Mouse (Mus musculus) neural tube, embryonic 15.5 days (tissue): ENCODE results near the gene Dll3. TPM values are rescaled to one million over a fixed set of nuclear protein-coding genes. Genes with fewer than 3 reads are reported as not detected.

ENCODE experiments used
- ATAC-seq: fragments of 200-750 bp; cut with Nextera tagmentation; 2 replicates; pipeline ENCODE4 v1.8.0; 2017; ENCODE audit warnings: mild to moderate bottlenecking, moderate TSS enrichment, moderate library complexity; ENCODE audit not compliant: low FRiP score
- H3K27ac ChIP-seq: fragments of 300-500 bp; sonication (generic); replicated peaks from 2 replicates; pipeline ENCODE4 v1.5.1; 2015; ENCODE audit warnings: mild to moderate bottlenecking, inconsistent platforms
- H3K27me3 ChIP-seq: fragments of 300-500 bp; sonication (generic); replicated peaks from 2 replicates; pipeline ENCODE4 v1.6.1; 2015; ENCODE audit warnings: inconsistent platforms
- H3K36me3 ChIP-seq: fragments of 300-500 bp; sonication (generic); 2 replicates; pipeline ENCODE4 v1.6.1; 2015; ENCODE audit warnings: inconsistent platforms
- H3K4me1 ChIP-seq: fragments of 300-500 bp; sonication (generic); 2 replicates; pipeline ENCODE4 v1.6.1; 2015; ENCODE audit warnings: inconsistent platforms
- H3K4me2 ChIP-seq: fragments of 300-500 bp; sonication (generic); 2 replicates; pipeline ENCODE4 v1.6.1; 2015; ENCODE audit warnings: inconsistent platforms, mild to moderate bottlenecking, moderate library complexity
- H3K4me3 ChIP-seq: fragments of 300-500 bp; sonication (generic); replicated peaks from 2 replicates; pipeline ENCODE4 v1.5.1; 2015; ENCODE audit warnings: mild to moderate bottlenecking, inconsistent platforms
- H3K9ac ChIP-seq: fragments of 300-500 bp; sonication (generic); replicated peaks from 2 replicates; pipeline ENCODE4 v1.6.1; 2015; ENCODE audit warnings: mild to moderate bottlenecking, inconsistent platforms
- H3K9me3 ChIP-seq: fragments of 300-500 bp; sonication (generic); replicated peaks from 2 replicates; pipeline ENCODE4 v1.6.1; 2016; ENCODE audit warnings: inconsistent platforms
- WGBS: fragments of 180-500 bp; shearing (Covaris S2); methylation state at CpG from one replicate; pipeline ENCODE4 v1.1.7; 2015; ENCODE audit warnings: mixed read lengths; 5-methylcytosine and 5-hydroxymethylcytosine counted together
- polyA plus RNA-seq: library from polyadenylated mRNA; unstranded; fragments of >200 nt; fragmentation: Nextera tagmentation; extraction: Ambion mirVana; gene quantifications from 2 replicates; pipeline ENCODE4 v1.2.1, GENCODE M21; 2015

The Dll3 gene
- polyA plus RNA-seq, 1 experiment from 2014 or later: 19.8 TPM

- ATAC-seq: no peak
- no peak overlapping the region for H3K4me3 ChIP-seq
- 94% methylated on average over 4 of the region's 4 CpGs for WGBS
- H3K9me3 ChIP-seq: no peaks in the 10 kb centered on the region
- H3K27me3 ChIP-seq: no peaks in the 10 kb centered on the region
- no peak overlapping the region for H3K4me2 ChIP-seq
- no peak overlapping the region for H3K9ac ChIP-seq
- peaks cover 33% of the 10 kb centered on the region for H3K4me1 ChIP-seq
- H3K27ac ChIP-seq: no peak overlapping the region
- peaks cover 20% of the 10 kb centered on the region for H3K36me3 ChIP-seq
Measured at GRCm38 (mm10) chr7:28334534-28334933, 32.5 kb upstream of the Dll3 start.

- WGBS: 90% methylated on average over 2 of the region's 2 CpGs
- no peak for ATAC-seq
Measured at GRCm38 (mm10) chr7:28328260-28328659, 26.2 kb upstream of the Dll3 start.

GRCm38 (mm10) chr7:28326457-28326856 lies 24.4 kb upstream of the Dll3 start:
- no peak for ATAC-seq
- 82% methylated on average over 4 of the region's 4 CpGs for WGBS

More at GRCm38 (mm10) chr7:28328260-28328659, 26.2 kb upstream of the Dll3 start:
- peaks cover 78% of the 10 kb centered on the region for H3K36me3 ChIP-seq
- H3K27ac ChIP-seq: no peak overlapping the region
- H3K27me3 ChIP-seq: no peaks in the 10 kb centered on the region
- H3K9ac ChIP-seq: no peak overlapping the region
- no peaks in the 10 kb centered on the region for H3K9me3 ChIP-seq
- H3K4me3 ChIP-seq: no peak overlapping the region
- no peaks in the 10 kb centered on the region for H3K4me1 ChIP-seq
- H3K4me2 ChIP-seq: no peak overlapping the region

GRCm38 (mm10) chr7:28325293-28325692 lies 23.3 kb upstream of the Dll3 start:
- H3K36me3 ChIP-seq: peaks cover 94% of the 10 kb centered on the region
- no peaks in the 10 kb centered on the region for H3K27me3 ChIP-seq
- no peak for ATAC-seq
- H3K4me3 ChIP-seq: no peak overlapping the region
- H3K4me2 ChIP-seq: no peak overlapping the region
- 98% methylated on average over 8 of the region's 8 CpGs for WGBS
- H3K9me3 ChIP-seq: no peaks in the 10 kb centered on the region
- no peak overlapping the region for H3K9ac ChIP-seq
- no peaks in the 10 kb centered on the region for H3K4me1 ChIP-seq
- H3K27ac ChIP-seq: no peak overlapping the region

More at GRCm38 (mm10) chr7:28326457-28326856, 24.4 kb upstream of the Dll3 start:
- H3K36me3 ChIP-seq: peaks cover 93% of the 10 kb centered on the region
- H3K4me2 ChIP-seq: no peak overlapping the region
- H3K4me3 ChIP-seq: no peak overlapping the region
- no peaks in the 10 kb centered on the region for H3K27me3 ChIP-seq
- no peak overlapping the region for H3K9ac ChIP-seq
- no peaks in the 10 kb centered on the region for H3K4me1 ChIP-seq
- H3K27ac ChIP-seq: no peak overlapping the region
- no peaks in the 10 kb centered on the region for H3K9me3 ChIP-seq

GRCm38 (mm10) chr7:28321974-28322720 lies 20.1 kb upstream of the Dll3 start:
- no peak overlapping the region for H3K9ac ChIP-seq
- WGBS: 96% methylated on average over 15 of the region's 15 CpGs
- H3K36me3 ChIP-seq: peaks cover 99% of the 10 kb centered on the region
- H3K4me1 ChIP-seq: no peaks in the 10 kb centered on the region
- H3K27ac ChIP-seq: no peak overlapping the region
- no peaks in the 10 kb centered on the region for H3K9me3 ChIP-seq
- no peak overlapping the region for H3K4me2 ChIP-seq
- ATAC-seq: no peak
- H3K4me3 ChIP-seq: no peak overlapping the region
- H3K27me3 ChIP-seq: no peaks in the 10 kb centered on the region

GRCm38 (mm10) chr7:28318714-28319113 lies 16.7 kb upstream of the Dll3 start:
- Histone ChIP-seq H3K27me3 (no peaks in the 10 kb centered on the region), H3K9me3 (no peaks in the 10 kb centered on the region), H3K27ac (no peak overlapping the region), H3K36me3 (peaks cover 94% of the 10 kb centered on the region), H3K9ac (no peak overlapping the region), H3K4me3 (no peak overlapping the region), H3K4me1 (no peaks in the 10 kb centered on the region), H3K4me2 (no peak overlapping the region)
- ATAC-seq: no peak
- WGBS: 96% methylated on average over 17 of the region's 17 CpGs

GRCm38 (mm10) chr7:28318036-28318435 lies 16.0 kb upstream of the Dll3 start:
- no peaks in the 10 kb centered on the region for H3K9me3 ChIP-seq
- no peak overlapping the region for H3K4me2 ChIP-seq
- 97% methylated on average over 3 of the region's 3 CpGs for WGBS
- no peaks in the 10 kb centered on the region for H3K4me1 ChIP-seq
- ATAC-seq: no peak
- no peak overlapping the region for H3K4me3 ChIP-seq
- H3K9ac ChIP-seq: no peak overlapping the region
- peaks cover 87% of the 10 kb centered on the region for H3K36me3 ChIP-seq
- no peak overlapping the region for H3K27ac ChIP-seq
- H3K27me3 ChIP-seq: no peaks in the 10 kb centered on the region

GRCm38 (mm10) chr7:28311926-28312543 lies 10.0 kb upstream of the Dll3 start, which contains the start of gene Timm50:
Timm50 (minus strand) TSS chr7:28312072.
- peak within 1 kb of the TSS; percentile 73 for H3K27ac ChIP-seq
- peak within 1 kb of the TSS; percentile 91 for H3K4me2 ChIP-seq
- ATAC-seq: peak; percentile 96
- H3K9ac ChIP-seq: peak within 1 kb of the TSS; percentile 88
- H3K9me3 ChIP-seq: no peaks in the 10 kb centered on the region
- peak within 1 kb of the TSS; percentile 65 for H3K4me3 ChIP-seq
- WGBS: under 1% methylated on average over 45 of the region's 45 CpGs
- H3K27me3 ChIP-seq: no peaks in the 10 kb centered on the region
- H3K4me1 ChIP-seq: peaks cover 25% of the 10 kb centered on the region
- H3K36me3 ChIP-seq: peaks cover 58% of the 10 kb centered on the region

- WGBS: 6% methylated on average over 35 of the region's 35 CpGs
- Histone ChIP-seq H3K4me2 (peak overlapping the region; percentile 91), H3K4me3 (peak overlapping the region; percentile 65), H3K9me3 (no peaks in the 10 kb centered on the region), H3K27ac (peak overlapping the region; percentile 73), H3K4me1 (peaks cover 25% of the 10 kb centered on the region), H3K27me3 (no peaks in the 10 kb centered on the region), H3K36me3 (peaks cover 58% of the 10 kb centered on the region), H3K9ac (peak overlapping the region; percentile 88)
- ATAC-seq: peak; percentile 67
Measured at GRCm38 (mm10) chr7:28311151-28311925, 9.3 kb upstream of the Dll3 start.

- Histone ChIP-seq H3K4me3 (no peak overlapping the region), H3K36me3 (peaks cover 58% of the 10 kb centered on the region), H3K27me3 (no peaks in the 10 kb centered on the region), H3K9ac (no peak overlapping the region), H3K4me2 (no peak overlapping the region), H3K9me3 (no peaks in the 10 kb centered on the region), H3K4me1 (peaks cover 25% of the 10 kb centered on the region), H3K27ac (no peak overlapping the region)
- WGBS: 35% methylated on average over 9 of the region's 9 CpGs
- ATAC-seq: no peak
Measured at GRCm38 (mm10) chr7:28309737-28310136, 7.7 kb upstream of the Dll3 start.

- ATAC-seq: no peak
- peaks cover 35% of the 10 kb centered on the region for H3K4me1 ChIP-seq
- no peak overlapping the region for H3K9ac ChIP-seq
- no peak overlapping the region for H3K4me2 ChIP-seq
- no peaks in the 10 kb centered on the region for H3K27me3 ChIP-seq
- H3K27ac ChIP-seq: no peak overlapping the region
- peaks cover 56% of the 10 kb centered on the region for H3K36me3 ChIP-seq
- 88% methylated on average over 8 of the region's 8 CpGs for WGBS
- H3K9me3 ChIP-seq: no peaks in the 10 kb centered on the region
- H3K4me3 ChIP-seq: no peak overlapping the region
Measured at GRCm38 (mm10) chr7:28306216-28306615, 4.2 kb upstream of the Dll3 start.
